Mouse (Mus musculus) large intestine, adult 2 months (tissue): ENCODE measurements at regions not wholly inside any gene's neighbourhood (a gene's known extent, or its start where the extent isn't known, plus 50 kb on each side); places are given as distances from the start of the nearest gene placed in this dataset.
"Not testable (repeated sequence)": the region's sequence is repeated elsewhere in the genome, so short reads cannot be mapped to it uniquely, and the experiment has no call there.

ENCODE experiments used
- DNase-seq: peaks from one replicate; pipeline ENCODE4 v3.0.0-alpha.2; 2012; ENCODE audit warnings: low read depth, low spot score
- WGBS: fragments of 180-500 bp; shearing (Covaris S2); methylation state at CpG from one replicate; pipeline ENCODE4 v1.1.7; 2018; 5-methylcytosine and 5-hydroxymethylcytosine counted together

DNA sequence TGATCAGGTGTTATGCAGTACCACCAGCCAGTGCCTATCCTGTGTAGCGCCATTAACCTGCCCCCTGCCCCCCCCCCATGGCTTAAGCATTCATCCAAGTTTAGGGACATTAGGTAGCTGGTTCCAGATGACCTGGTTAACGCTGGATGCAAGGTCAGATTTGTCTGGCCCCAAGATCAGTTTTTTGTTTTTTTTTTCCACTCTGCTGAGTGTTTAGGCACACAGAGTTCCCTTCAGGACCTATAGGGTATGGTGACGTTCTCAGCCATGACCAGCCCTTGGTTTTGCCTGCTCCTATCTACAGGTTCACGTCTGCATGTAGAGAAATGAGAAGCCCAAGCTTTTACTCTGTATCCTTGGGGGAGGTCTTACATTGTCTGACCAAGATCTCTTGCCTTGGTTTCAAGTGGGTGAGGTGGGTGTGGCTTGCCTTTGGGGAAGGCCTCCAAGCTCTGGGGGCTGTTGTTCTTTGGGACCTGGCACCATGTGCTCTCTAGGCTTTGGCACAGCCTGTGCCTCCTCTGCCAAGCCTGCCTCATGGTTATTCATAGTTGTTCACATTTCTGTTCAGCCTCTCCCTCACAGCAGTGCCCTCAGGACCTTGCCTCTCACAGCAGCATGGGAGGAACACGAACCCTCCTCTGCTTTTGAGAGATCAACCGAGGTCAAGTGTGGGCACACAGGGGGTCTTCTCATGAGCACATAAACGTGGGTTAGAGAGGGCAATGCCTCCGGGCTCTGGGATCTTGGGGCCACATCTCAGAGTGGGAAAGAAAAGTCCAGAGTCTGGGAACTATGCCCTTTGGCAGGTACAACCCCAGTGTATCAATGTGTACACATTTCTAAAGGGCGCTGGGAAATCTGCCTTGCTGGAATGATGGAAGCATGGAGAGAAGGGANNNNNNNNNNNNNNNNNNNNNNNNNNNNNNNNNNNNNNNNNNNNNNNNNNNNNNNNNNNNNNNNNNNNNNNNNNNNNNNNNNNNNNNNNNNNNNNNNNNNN is 208.8 kb upstream of the Peli2 start:
- no peak for DNase-seq
- WGBS: 76% methylated on average over 9 of the region's 9 CpGs

DNA sequence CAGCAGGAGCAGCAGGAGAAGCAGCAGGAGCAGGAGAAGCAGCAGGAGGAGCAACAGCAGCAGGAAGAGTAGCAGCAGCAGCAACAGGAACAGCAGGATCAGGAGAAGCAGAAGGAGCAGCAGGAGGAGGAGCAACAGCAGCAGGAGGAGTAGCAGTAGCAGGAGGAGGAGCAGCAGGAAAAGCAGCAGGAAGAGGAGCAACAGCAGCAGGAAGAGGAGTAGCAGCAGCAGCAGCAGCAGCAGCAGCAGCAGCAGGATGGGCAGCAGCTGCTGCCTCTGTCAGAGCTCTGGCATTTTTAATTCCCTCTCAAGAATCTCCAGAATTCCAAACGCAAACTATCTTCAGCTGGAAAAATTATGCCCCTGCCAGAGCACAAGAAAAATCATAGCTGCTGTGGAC is 205.0 kb upstream of the Peli2 start:
- no peak for DNase-seq
- WGBS: 75% methylated on average over 1 of the region's 1 CpGs

DNA sequence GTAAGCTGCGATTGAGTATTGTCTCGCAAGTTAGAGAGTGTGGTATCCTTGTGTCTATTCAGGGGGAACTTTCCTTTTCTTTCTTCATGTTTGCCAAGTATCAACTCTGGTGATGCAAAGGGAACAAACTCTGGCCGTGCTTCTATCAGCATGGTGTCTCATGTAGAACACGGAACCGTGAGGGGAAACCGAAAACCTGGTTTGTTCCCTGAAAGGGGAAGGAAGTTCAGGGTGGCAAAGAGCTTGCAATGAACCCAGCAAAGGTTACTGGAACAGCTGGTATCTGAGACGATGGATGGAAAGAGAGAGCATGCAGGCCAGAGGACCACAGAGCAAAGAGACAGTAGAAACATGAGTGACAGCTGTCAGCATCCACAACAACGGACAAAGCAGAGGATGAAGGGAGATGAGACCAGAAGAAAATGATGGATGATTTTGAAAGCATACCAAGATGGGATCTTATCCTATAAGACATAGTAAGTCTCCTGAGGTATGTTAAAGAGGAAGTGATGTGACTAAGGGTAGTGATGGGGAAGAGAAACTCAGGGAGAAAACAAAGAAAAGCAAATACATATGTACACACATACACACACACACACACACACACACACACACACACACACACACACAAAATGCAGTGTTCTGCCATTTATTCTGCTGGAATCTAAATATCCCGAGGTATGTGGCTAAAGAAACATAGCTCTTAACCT is 199.8 kb upstream of the Peli2 start:
- WGBS: 86% methylated on average over 9 of the region's 9 CpGs
- no peak for DNase-seq

DNA sequence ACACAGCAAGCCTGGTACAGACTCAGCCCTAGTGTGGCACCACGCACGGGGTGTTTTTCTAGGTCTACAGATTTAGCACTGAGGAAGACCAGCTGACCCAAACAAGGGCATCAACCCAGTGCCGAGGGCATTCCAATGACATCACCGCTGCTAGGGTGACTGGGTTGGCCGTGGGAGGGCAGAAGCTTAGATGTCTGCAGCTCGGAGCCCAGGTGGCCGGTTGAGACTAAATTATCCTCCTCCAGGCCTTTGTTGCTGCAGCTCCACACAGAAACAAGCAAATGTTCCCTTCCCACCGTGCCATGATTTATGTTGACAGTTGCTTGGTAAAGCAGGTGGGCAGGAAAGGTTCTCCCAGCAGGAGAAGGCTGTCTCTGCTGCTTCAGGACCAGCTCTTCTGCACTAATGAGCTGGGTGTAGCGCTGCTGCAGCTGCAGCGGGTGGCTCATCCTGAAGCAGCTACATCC is 198.8 kb upstream of the Peli2 start:
- 61% methylated on average over 10 of the region's 10 CpGs for WGBS
- no peak for DNase-seq

DNA sequence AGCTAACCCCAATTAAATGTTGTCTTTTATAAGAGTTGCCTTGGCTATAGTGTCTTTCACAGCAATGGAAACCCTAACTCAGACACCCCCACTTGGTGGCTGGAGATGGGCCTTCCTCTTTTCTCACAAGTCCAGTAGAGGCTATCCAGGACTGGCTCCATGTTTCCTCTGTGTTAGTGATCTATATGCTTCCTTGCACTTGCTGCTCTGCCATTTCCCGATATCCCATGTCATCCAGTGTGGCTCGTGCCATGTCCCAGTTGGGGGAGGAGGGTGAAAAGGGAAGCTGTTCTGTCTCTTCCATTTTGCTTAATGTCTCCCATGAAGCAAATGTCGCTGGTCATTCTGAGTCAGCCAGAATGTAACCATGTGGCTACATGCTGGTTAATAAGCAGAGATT is 194.2 kb upstream of the Peli2 start:
- DNase-seq: no peak
- WGBS: 95% methylated on average over 3 of the region's 3 CpGs

DNA sequence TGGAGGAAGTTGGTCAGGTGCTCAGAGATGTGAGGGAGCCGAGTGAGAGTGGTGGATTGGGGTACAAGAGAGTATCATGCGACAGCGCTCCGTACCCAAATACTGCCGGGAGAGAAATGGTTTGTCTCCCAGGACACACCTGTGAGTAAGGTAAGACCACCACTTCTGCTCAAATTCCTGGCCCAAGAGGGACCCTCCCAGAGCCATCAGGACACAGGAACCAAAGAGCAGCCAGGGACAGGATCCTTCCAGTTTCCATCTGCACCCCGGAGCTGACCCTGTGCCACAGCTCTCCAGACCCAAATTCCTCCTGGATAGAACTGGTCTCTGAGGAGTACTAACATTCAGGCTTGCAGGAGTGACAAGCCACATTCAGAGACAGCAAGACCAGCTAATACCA is 185.2 kb upstream of the Peli2 start:
- 95% methylated on average over 6 of the region's 6 CpGs for WGBS
- DNase-seq: no peak

DNA sequence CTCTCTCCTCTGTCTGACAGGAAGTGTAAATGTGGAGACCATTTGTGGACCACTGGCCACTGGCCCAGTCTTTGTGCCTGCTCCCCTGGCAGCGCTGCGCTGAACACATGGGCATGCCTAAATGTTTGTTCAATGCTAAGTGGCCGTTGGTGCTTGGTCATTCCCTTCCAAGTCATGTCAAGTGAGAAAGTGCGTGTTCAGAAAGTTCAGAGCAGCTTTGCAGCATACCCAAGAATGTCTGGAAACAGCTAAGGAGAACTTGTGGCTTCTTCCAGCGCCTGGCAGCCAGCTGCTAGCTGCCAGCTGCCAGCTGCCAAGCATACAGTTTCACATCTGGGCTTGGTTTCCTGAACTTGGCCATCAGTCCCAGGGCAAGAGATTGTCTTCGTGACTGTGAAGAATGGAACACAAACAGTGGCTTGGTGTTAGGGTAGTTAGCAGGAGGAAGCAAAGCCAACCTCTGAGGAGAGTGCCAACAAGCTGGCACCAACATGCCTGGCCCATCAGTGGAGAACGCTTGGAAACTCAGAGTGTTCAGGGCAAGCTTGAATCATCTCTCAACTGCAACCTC is 183.5 kb upstream of the Peli2 start:
- DNase-seq: no peak
- WGBS: 49% methylated on average over 7 of the region's 7 CpGs

DNA sequence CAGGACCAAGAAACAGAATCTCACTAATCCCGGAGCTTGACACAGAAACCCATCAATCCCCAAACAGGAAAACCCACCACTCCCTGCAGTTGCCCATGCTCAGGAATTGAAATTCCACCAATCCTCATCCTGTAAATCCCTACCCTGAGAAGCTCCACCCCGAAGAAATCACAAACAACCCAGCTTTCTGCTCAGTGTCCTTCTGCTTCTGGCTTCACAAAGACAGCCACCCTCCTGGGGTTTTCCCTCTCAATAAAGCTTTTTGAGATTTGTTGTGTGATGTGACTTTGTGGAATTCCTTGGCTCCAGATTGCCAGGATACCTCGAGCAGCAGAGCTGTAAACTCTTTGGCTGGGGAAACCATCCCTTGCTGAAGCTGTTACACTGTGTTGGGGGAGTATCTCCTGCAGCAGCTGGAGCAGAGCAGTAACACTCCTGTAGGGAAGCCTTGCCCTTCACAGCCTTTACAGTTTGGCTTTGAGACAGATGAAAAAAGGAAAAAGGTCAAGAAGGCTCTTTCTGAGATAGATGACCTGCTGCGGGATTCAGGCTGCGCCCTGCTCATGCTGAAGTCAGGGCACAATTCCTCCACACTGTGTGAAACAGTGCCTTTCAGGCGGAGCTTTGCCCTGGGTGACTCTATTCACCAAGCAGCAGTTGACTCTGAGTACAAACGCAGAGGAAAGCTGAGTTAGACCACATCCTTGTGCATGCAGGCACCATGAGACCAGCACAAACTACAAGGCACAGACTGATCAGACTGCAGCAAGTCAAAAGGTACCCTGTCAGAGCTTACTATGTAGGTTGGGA is 180.6 kb upstream of the Peli2 start:
- 67% methylated on average over 7 of the region's 7 CpGs for WGBS
- no peak for DNase-seq

DNA sequence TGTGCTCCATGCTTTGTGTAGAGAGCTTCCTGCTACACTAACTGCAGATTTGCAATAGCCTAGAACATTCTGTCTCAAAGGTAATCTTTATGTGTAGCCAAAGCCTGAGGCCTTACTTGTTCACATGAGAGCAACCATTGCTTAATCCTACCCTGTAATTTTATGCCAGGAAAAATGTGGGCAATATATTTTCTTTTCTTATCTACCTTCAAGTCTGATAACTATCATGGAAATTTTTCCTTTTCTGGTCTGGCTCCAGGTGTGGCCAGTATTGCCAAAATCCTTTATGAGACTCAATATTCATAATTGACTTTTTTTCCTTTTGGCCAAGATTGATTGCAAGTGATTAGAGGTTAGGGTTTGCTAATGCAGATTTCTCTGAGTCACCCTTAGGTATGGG is 178.0 kb upstream of the Peli2 start:
- no peak for DNase-seq

DNA sequence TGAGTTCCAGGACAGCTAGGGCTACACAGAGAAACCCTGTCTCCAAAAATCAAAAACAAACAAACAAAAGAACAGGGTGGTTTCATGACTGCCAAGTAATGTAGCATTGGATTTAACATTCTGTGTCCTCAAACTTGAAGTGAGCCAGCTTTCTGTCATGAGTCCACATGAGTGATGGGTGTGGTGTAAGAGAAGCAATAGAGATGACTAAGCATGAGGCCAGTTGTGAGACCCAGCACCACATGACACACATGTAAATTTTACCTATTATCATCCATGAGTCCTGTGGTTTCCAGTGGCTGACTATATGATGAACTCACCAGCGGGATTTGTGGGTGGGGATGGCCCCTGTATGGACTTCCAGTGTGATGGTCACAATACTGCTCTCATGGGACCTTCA is 176.0 kb upstream of the Peli2 start:
- WGBS: 93% methylated on average over 1 of the region's 1 CpGs
- no peak for DNase-seq

DNA sequence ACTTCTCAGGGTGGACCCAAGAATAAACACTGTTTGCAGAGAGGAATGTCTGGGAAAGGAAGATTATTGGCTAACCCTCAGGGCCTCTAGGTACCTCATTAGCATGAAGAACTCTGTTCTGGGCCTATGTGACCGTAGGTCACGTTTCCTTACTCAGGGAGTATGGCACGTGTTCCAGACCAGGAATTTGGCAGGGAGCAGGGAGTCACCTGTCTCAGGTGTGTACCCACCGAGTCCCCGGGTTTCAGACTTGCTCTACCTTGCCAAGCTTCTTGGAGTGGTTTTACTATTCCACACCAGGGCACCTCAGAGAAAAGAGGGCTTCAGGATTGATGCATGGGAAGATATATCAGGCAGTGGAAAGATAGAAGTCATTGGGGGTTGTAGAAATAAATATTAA is 169.6 kb upstream of the Peli2 start:
- 71% methylated on average over 5 of the region's 5 CpGs for WGBS
- no peak for DNase-seq

DNA sequence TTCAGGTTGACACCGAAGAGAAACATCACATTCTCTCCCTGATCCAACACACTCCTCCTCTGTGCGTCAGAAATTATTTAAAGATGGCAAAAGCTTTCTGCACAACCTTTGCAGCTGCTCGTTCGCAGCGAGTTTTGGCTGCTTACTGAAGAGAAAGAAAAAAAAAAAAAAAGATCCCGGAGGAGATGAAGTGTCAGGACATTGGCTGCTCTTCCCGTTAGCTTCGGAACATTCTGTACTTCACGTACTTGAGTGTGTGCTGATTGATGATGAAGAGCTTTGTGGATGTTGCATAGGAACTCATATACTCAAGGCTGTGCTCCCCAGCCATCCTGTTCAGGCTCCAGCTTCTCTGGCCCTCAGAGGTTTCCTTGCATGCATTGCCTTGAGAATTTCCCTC is 162.5 kb upstream of the Peli2 start:
- no peak for DNase-seq
- 74% methylated on average over 9 of the region's 9 CpGs for WGBS

DNA sequence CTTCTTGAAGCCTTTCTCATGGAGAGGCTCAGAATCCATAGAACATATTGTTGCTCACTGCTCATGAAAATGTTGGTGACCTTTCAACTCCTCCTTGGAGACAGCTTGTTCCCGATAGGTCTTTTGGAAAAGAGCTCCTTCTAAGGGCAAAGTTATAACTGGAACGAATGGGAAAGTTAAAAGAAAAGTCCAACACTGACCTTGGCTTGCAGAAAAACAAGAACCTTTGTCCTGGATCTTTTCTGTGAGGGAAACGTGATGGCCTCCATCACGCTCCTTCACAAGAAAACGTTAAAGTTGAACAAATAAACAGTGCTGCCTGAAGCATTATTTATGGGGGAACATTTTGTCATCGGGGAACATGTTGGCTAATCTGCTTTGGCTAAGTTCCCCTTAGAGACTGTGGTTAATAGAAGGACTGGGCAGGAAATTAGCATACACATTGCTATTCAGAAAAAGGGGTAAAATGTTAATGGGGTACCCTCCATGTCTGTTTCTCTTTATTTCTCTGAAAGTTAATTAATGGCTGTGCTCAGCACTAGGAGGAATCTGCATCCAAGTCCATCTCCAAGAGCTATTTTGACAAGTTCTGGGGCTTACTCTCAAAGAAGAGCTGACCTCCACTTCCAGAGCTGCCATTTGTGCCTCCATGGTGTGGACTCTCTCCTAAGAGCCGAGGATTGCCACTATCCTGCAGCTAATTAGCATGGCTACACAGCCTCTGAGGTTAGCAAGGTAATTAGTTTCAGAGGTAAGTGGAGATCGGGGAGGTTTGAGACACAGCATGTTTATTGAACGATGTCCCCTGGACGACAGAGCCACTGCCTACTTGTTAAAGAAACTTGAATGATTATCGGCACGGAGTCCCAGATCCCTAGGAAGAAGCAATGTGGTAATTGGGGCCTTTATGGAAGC is 161.0 kb upstream of the Peli2 start:
- DNase-seq: no peak
- WGBS: 65% methylated on average over 12 of the region's 12 CpGs

DNA sequence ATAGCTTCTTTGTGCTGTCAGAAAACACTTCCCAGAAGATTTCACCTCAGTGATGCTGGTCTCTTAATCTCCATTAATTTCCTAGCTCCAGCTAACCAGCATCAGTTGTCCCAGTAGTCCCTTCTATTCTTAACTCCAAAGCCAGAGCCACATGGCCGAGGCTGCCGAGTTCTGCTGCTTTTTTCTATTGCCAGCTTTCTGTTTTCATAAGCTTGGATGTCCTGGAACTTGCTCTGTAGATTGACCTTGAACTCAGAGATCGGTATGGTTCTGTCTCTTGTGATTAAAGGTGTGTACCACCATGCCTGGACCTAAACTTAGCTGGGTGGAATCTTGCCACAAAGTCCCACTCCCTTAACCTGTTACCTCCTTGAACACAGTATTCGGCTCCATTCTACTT is 155.8 kb upstream of the Peli2 start:
- 76% methylated on average over 4 of the region's 4 CpGs for WGBS
- DNase-seq: not testable (repeated sequence)

DNA sequence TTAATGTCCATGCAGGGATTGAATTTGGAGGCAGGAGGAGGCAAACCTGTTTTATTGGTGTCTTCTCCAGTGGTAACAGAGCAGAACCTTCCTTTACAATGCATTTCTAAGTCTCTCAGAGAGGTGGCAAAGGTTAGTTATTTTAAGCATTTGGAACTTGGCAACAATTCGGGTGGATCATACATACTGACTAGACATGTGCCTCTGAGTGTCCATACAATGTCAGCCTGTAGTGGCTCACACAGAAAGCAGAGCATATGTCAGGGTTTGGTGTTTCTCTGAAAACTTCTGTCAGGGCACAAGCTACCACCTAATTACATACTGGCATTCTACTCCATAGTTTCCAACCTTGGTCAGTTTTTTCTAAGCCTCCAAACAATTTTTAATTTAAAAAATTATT is 150.8 kb upstream of the Peli2 start:
- WGBS: 23% methylated on average over 1 of the region's 1 CpGs
- no peak for DNase-seq

DNA sequence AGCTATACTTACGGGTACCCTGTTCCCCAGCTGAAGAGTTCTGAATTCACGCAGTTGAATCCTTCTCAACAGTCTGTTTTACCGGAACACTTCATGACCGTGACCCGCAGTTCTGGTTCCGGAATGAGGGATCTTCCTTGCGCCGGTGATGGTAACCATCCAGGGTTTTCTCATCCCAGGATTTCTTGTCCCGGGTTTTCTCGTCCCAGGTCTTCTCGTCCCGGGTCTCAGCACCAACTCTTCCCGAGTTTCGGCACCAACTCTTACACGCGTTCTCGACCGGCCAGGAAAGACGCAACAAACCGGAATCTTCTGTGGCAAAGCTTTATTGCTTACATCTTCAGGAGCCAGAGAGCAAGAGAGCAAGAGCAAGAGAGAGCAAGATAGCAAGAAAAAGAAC is 147.5 kb upstream of the Peli2 start:
- WGBS: 98% methylated on average over 20 of the region's 20 CpGs
- not testable (repeated sequence) for DNase-seq

DNA sequence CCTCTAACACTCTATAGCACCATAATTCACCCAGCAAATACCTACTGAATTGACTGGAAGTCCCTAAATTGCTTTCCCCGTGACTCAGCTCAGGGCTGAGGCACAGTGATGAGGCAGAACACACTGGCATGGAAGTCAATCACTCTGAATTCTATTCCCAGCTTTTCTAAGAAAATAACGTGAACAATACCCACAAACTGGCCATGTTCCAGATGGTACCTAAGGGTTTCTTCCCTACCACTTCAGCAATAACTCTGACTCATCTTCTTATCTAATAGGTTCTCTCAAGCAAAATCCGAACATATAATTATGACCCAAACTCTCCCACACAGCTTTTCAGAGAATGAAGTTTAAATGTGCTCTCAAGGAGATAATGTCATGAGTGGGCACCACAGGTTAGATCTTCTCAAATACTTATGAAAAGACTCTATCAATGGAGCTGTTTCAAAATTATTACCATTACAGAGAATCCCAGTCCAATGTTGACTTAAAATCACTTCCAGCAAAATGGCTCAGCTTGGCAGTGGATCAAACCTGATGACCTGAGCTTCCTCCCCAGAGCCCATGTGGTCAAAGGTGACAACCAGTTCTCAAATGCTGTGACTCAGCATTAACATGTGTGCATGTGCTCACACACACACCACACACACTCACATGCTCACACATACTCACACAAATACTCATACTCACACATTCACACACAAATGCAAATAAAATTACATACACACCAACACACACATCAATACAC is 137.5 kb upstream of the Peli2 start:
- WGBS: 70% methylated on average over 3 of the region's 3 CpGs
- DNase-seq: no peak

DNA sequence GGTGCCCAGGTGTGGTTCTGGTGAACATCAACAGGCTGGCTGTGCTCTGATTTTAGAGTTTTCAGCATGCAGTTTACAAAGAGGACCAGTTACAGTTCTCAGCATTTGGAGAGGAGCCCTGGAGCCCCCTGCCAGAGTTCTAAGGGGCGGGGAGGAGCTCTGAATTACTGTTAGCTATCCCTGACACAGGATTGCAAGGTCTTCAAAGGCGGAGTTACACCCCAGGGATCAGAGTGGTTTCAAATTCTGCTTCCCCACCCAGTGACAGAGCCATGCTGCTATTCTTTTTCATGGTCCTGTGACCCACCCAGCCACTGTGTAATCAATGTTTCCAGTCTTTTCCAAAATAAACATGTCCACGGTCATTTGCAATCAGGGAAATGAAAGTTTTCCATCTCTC is 134.1 kb upstream of the Peli2 start:
- 22% methylated on average over 3 of the region's 3 CpGs for WGBS
- DNase-seq: no peak
